Mouse (Mus musculus) urinary bladder, postnatal 4 days (tissue): ENCODE results near the gene Nrf1.

ENCODE experiments used
- DNase-seq, 2 experiments: peaks; one replicate each; pipeline ENCODE4 v3.0.0; 2021 to 2022; ENCODE audit warnings: low spot score in 2 of 2

The Nrf1 gene

DNA sequence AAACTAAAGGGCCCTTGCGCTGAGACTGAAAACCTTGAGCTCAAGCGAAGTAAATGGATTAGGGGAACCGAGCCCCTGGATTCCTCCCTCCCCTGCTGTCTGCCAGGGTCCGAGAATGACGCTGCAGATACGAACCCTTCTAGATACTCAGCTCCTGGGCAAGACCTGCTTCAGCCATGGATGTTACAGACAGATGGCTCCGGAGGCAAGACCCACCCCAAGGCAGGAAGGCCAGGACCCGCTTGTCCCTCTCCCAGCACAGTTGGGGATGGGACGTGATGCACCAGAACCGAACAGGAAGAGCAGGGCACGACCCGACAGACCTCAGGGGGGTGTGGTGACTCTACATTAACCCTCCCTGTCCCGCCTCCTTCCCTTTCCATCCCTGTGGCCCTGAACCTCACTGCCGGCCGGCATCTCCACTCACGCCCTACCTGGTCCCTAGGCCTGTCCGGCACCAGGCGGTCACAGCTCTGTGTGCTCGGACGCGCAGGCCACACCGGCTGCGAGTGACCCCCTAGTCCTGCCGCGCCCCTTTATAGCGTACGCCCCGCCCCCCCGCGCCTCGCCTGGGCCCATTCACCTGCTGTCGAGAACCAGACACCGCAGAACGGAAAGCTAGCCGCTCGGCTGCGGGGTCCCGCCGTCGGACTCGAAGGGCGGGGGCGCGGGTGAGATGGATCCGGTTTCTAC lies 127.6 kb downstream of the Nrf1 start:
- DNase-seq, result no peak

DNA sequence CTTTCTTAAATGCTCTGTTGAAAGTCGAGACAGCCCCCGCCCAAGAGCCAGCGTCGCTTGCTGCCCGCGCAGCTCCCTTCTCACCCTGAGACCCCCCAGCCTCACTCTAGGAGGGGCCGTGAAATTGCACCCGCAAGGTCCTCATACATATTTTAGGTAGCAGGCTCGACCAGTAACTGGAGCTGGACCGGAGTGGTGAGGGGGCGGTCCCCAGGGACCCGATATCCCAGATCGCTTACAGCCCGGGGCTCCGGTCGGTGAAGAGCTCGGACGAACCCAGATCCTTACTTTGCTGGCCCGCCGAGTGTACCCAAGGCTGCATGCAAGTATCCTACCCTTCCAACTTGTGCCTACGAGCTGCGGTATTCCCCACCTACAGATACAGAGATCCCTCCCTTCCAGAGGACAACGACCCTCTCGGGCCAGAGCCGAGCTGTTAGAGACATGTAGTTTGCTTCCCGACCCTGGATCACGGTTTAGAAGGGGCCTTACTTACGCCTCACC lies 128.2 kb downstream of the Nrf1 start:
- no peak for DNase-seq

DNA sequence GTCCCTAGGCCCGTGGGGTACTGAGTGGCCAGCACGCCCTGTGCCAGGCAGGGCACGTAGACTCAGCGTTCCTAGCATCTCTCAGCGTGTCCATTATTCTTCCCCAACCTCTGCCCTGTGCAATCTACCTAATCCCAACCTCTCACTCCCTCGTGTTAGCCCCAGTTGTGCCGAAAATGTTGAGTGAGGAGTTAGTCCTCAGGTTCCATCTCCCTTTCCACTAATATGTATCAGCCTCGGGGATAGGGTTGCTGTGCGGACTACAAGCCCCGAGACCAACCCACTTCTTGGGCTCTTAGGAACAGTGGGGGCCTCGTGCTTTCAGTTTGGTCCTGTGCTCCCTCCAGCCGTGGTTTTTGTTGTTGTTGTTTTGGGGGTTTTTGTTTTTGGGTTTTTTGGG lies 128.7 kb downstream of the Nrf1 start:
- no peak for DNase-seq

DNA sequence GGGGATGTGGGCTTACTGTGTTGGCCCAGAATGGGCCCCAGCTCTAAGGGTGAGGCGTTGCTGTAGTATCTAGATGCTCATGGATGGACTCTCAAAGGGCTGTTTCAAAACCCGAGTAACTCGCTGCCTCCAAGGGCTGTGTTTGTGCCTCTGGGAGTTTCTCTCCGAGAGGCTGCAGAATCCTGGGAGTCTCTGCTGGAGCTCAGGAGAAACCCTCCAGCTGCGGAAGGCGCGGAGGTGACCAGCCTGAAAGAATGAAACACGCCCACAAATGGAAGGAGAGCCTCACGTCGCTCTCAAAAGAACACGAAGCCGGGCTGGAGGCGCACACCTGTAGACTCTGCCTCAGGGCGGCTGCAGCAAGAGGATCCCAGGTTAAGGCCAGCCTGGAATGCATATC lies 129.5 kb downstream of the Nrf1 start:
- no peak for DNase-seq

DNA sequence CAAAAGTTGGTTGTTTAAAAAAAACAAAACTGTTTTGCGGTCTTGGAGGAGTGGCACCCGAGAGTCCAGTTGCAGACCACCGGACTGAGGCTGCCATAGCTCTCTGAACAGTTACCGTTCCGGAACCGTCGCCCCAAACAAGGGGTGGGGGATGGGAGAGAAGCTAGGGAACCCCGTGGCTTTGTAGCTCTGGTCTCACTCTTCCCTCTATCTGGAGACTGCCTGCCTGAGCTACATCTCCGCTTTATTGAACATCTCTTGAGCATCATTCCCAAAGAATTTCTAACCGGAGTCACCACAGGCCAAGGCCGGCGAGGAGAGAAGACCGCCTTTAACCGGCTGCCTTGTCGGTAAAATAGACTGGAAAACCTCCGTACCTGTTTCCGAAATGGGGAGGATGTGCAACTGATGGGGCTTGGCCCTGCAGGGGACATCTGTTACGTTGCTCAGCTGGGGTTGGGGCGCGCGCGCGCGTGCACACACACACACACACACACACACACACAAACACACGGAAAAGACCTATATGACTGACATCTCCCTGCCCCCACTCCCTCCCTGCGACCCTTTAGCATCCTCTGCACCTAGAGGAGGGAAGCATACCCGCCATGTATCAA lies 130.3 kb downstream of the Nrf1 start:
- no peak for DNase-seq

DNA sequence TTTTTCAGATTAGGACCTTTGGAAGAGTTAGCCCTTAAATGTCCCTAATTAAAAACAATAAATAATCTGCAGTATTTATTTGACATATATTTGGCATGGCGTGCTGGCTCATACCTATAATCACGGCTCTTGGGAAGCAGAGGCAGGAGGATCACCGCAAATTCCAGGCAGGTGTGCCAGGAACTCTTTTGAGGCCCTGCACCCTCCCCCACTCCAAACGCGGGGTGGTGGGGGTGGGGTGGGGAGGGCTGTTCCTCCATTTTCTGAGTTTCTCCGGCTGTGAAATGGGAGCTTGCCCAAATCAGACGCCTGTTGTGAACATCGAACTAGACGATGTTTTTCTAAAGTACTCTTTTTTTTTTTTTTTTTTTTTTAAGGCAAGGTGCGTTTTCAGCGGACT lies 131.3 kb downstream of the Nrf1 start:
- no peak for DNase-seq

DNA sequence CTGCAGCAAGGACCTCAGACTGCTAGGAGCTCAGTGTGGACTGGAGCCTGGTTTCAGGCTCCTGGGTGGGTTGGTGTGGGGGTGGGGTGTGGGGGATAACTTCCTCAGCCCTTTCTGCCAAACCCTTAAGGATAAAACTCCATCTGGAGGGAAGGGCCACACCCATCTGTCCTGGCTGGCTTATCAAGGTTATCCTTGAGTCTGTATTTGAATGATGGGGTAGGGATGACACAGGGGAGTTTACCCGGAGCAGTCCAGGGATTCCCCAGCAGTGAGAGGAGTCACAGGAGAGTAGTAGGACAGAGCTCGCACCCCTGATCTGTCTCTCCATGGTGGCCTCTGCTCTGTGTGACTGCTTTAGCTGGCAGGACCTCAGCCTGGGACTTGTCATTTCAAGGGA lies 132.5 kb downstream of the Nrf1 start:
- no peak for DNase-seq

DNA sequence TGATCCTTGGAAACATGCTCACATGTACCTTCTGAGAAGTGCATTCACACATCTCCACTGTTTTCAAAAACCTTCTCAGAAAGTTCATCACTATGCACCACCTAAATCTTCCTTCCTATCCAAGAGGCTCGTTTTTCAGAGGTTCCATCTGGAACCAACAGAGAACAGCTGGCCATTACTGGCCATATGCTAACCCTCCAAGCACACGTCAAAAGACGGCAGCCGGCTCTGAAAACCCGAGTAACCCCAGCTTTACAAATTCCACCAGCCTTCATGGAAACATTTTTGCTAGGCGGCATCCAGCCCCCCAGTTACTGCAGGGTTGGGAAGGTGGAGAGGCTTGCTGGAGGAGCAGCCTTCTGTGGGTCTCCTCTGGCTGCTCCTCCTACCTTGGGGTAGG lies 134.2 kb downstream of the Nrf1 start:
- DNase-seq, result no peak

DNA sequence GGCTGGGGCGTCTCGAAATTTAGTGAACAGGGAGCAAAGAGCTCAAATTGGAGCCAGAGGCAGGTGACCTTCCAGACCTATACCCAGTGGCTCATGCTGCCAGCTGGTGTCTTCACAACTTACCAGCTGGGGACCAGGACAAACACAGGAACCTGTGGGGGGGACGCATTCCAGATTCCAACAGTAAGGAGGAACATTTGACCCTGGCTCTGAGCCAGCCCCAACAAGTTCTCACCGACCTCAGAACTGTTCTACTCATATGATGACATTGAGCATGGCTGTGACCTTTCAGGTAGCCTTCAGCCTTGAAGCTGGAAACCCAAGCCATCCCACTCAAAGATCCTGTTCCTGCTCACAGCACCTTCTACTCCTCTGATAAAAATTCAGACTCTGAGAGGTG lies 135.8 kb downstream of the Nrf1 start:
- DNase-seq, result no peak

DNA sequence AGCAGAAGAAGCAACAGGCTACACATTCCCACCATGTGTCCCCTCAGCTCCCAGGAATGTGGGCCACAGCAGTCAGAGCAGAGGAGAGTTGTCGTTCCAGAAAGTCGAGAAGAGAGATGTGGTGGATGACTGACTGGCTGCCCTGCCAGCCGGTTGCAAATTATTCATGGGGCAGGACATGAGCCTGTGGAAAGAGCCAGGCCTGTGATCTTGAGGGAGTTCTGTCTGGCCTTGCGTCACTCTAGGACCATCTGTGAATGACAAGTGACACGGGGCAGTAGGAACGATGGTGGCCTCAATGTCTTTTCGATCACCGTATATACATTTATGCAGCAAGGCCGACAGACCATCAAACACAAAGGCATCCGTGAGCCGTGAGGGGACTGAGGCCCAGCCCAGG lies 147.9 kb downstream of the Nrf1 start:
- no peak for DNase-seq

DNA sequence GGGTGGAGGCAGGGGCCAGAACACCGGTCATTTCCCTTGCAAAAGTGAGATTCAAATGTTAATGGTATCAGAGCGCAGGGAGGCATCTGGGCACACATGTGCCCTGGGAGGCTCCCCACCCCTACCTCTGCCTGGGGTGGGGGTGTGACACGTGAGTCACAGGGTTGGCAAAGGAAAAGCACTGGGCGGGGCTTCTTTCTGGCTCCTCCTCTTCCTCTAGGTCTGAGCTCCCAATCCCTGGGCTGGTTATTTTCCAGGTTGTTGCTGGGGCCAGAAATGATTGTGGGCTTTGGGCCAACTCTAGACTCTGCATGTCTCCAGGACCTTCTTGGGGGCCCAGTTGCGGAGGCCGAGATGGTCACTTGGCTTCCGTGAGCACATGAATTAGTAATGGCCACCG lies 148.4 kb downstream of the Nrf1 start:
- no peak for DNase-seq
